Mouse (Mus musculus) adrenal gland, adult 18-20 months (tissue): Measurements from ENCODE around the gene Pkd2l1. TPM values are rescaled to one million over a fixed set of nuclear protein-coding genes. Genes with fewer than 3 reads are reported as not detected.
A peak's percentile ranks its signal among the peaks of the same experiment; 100 is the strongest.

Source experiments
- DNase-seq, 2 experiments: peaks; one replicate each; pipeline ENCODE4 v3.0.0; 2021 to 2022; ENCODE audit warnings: low spot score in 2 of 2
- total RNA-seq, 2 experiments: library from RNA; stranded (reverse); gene quantifications; 1 replicate in 1 of 2; 2 replicates in 1 of 2; pipeline ENCODE4 v1.2.3; 2021

The Pkd2l1 gene
- total RNA-seq, 2 experiments from 2014 or later = not detected

DNA sequence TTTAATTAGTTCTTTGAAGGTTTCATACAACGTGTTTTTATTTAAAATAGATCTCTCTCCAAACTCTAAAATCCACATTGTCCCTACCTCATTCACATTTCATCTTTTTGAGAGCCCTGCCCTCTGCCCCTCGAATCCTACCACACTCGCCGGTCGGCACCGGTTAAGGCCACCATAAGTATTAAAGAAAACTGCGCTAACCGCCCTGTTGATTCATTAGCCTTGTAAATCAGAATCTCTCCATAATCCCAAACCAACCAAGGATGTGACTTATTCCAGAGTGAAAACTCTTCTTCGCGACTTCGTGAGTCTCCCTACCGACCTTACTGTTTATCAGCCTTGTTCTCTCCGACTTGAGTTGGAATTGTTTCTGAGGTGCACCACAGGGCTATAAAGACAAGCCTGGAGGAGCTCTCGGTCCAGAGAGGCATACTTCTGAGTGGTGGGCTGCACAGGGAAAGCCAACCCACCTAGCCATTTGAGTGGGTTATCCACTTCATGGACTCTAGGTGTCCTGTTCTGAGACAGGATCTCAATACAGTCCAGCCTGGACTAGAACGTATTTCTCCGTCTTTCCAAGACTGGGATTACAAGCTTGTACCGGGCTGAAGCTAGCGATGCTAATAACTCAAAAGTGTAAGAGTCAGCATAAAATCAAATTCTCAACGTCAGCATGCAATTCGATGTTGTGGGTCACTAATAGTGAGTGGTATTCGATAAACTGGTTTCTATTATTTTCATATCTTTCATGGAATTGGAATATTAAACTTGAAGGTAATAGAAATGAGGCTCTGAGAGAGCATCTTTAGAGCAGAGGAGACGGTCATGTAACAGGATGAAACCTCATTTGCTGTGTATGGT lies 84.4 kb downstream of the Pkd2l1 start:
- peak in 1 of 2 experiments; percentile 23 for DNase-seq

DNA sequence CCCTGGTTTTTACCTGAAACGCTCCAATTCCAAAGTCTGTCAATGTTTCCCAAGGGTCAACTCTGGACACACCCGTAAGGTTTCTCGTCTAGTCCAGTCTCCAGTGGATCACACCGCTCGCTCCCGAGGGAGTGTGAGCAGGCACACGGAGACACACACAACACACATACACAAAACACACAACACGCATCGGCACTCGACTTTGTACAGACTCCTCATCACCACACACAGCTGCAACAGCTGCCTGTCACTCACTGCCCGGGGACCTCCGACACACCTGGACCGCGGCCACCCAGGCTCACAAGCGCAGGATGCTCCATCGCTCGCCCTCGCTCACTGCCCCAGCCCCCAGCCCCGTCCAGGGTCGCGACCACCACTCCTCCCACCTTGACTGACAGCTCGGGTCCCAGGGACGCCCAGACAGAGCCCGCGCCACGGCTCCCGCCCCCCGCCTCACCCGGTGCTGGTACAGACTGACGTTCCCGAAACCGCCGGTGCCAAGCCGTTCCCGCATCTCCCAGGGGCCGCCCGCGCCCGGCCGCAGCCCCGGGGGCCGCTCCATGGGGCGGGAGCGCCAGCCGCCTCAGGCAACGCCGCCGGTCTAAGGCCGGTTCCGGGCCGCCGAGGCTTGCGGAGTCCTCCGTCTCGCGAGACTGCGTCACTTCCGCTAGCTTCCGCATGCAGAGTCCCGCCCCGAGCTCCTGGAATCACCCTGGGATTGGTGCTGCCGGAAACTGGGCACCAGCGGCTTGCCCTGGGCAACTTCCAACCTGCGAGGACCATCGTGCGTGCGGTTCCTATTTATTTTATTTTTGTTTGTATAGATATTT lies 85.2 kb downstream of the Pkd2l1 start, which contains the start of gene Chuk:
Gene Chuk, minus strand, starts transcription at position 650 of the 830 bp plus-strand sequence.
- peak; percentile 93 to 96 for DNase-seq

DNA sequence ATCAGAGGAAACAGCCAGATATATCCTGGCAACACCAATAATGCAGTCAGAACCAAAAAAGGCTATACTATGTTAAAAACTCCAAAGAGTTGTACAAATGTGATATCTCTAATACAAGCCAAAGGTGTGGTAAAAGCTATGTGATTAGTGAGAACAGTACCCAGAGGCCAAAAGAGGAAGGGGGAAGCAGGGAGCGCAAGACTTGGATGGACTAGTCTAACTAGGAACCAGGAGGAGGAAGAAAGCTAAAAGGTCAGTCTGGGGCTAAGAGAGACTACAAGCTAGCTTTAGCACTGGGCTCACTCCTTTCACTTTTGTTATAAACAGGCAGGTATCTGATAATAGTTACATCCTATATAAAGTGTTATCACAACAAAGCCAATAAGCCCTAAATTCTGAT lies 87.8 kb downstream of the Pkd2l1 start:
- no peak for DNase-seq

DNA sequence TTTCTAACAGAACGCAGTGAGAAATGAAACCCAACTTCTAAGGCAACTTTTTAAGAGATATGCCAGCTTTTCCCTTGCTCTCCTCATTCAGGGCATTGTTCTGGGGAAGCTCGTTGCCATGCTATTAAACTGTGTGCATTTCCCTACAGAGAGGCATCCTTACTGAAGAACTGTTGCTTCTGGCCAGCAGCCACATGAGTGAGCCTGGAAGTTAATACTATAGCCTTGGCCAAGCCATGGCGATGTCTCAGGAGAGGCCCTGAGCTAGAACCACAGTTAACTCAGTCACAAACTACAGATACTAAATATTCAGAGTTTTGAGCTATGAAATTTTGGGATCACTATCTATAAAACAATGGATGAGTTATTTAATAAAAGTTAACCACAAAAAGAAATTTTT lies 89.2 kb downstream of the Pkd2l1 start:
- no peak for DNase-seq

DNA sequence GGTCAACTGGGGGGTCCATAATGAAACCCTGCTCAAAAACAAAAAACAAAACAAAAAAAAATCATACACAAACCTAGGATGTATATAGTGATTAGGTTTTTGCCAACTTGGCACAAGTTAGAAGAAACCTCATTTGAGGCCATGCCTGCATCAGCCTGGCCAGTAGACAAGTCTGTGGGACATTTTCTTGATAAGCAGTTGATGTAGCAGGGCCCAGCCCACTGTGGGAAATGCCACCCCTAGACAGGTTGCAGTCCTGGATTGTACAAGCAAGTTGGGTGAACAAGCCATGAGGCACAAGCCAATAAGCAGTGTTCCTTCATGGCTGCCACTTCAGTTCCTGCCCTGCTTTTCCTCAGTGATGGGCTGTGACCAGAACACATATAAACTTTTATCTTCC lies 91.4 kb downstream of the Pkd2l1 start:
- no peak for DNase-seq

Other genes with a start within 250 kb of the Pkd2l1 start
- not detected for gene Cpn1, start 205.9 kb downstream of the Pkd2l1 start, total RNA-seq
- gene Cyp2c23, start 163.2 kb downstream of the Pkd2l1 start, total RNA-seq = 1 to 10 TPM in 1 of 2 experiments, under 1 TPM in 1; 0.32 to 1.2 TPM
- 10 to 100 TPM; 17.7 to 28.0 TPM for gene Erlin1, start 122.7 kb downstream of the Pkd2l1 start, total RNA-seq
- gene Chuk, start 85.0 kb downstream of the Pkd2l1 start, total RNA-seq = 10 to 100 TPM; 44.5 to 94.4 TPM
- 10 to 100 TPM; 15.7 to 27.6 TPM for gene Cwf19l1, start 56.6 kb downstream of the Pkd2l1 start, total RNA-seq
- gene Bloc1s2, start 46.0 kb downstream of the Pkd2l1 start, total RNA-seq = 10 to 100 TPM; 27.4 to 32.9 TPM
- gene Scd3, start 10.8 kb upstream of the Pkd2l1 start, total RNA-seq = under 1 TPM in 1 of 2 experiments, not detected in 1; 0.22 TPM
- 100 to 1,000 TPM; 836 to 847 TPM for gene Scd2, start 101.2 kb upstream of the Pkd2l1 start, total RNA-seq
- gene Scd4, start 140.7 kb upstream of the Pkd2l1 start, total RNA-seq = 10 to 100 TPM in 1 of 2 experiments, 1 to 10 TPM in 1; 5.2 to 15.0 TPM
- over 10,000 TPM in 1 of 2 experiments, 1,000 to 10,000 TPM in 1; 1,926 to 12,846 TPM for gene Scd1, start 215.4 kb upstream of the Pkd2l1 start, total RNA-seq